Mouse (Mus musculus) bone marrow macrophage, adult 2 months (primary cell): Measurements from ENCODE around the gene Vwa3a. TPM values are rescaled to one million over a fixed set of nuclear protein-coding genes. Genes with fewer than 3 reads are reported as not detected.

Source experiments
- H3K27ac ChIP-seq: 2 replicates; pipeline ENCODE4 v1.5.1; 2012; ENCODE audit warnings: low read depth, low read length; ENCODE audit not compliant: insufficient read depth
- H3K4me1 ChIP-seq: 2 replicates; pipeline ENCODE4 v1.6.1; 2012; ENCODE audit warnings: low read length; ENCODE audit not compliant: control insufficient read depth, insufficient read depth
- H3K4me3 ChIP-seq: 2 replicates; pipeline ENCODE4 v1.5.1; 2012; ENCODE audit warnings: mild to moderate bottlenecking, low read length, moderate library complexity; ENCODE audit not compliant: insufficient read depth
- CTCF ChIP-seq: IDR thresholded peaks from 2 replicates; pipeline ENCODE4 v1.5.1; 2012; ENCODE audit warnings: low read depth, mild to moderate bottlenecking, low read length, moderate library complexity
- POLR2A ChIP-seq: IDR thresholded peaks from 2 replicates; pipeline ENCODE4 v1.6.1; 2012; ENCODE audit warnings: mild to moderate bottlenecking, low read depth, low read length, borderline replicate concordance
- polyA plus RNA-seq: library from polyadenylated mRNA; stranded (reverse); fragments of >200 nt; gene quantifications from 2 replicates; pipeline ENCODE4 v1.2.4, GENCODE M21; 2012; ENCODE audit not compliant: missing spikeins, insufficient read depth, insufficient read length

Gene Vwa3a
- polyA plus RNA-seq, 1 experiment, result not detected

DNA sequence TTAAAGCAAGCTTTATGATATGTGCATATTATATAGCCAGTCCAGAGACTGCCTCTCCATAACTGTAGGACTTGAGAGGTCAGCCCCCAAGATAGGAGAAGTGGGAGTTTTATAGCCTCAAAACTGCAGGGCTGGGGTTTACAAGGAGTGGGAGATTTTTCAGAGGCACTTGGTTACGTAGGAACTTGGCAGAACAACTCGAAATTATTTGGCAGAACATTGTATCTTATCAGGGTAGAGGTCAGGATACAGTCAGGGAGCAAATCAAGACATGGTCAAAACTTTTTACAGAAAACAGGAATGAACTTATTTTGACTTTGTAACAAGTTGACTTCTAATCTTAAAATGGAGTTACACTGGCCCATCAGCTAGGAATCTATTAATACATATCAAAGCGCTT is 6.9 kb downstream of the Vwa3a start:
- no peak overlapping the region for H3K27ac ChIP-seq
- TF ChIP-seq POLR2A (no peak), CTCF (no peak)

DNA sequence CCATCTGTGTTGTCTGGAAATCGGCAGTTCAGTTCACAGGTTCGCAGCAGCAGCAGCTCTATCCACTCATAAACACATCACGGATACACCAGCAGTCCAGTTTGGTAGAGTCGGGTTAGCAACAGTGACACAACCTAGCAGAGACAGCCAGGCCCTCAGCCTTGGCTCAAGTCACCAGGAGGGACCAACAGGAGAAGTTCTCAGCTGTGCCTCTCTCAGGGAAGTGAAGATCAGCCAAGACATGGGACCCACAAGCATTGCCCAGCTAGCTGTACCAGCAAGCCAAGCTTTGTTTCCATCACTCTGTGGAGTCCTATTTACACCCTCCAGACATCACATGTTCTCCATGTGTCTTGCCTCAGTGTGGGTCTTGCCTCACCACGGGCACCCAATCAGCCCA is 7.7 kb downstream of the Vwa3a start:
- Histone ChIP-seq H3K27ac (no peak overlapping the region), H3K4me1 (peaks cover 7% of the 10 kb centered on the region; the same call in 1 of the 2 replicates), H3K4me3 (no peak overlapping the region)
- TF ChIP-seq CTCF (no peak), POLR2A (no peak)

More for the DNA sequence above, 6.9 kb downstream of the Vwa3a start:
- no peak overlapping the region for H3K4me3 ChIP-seq
- no peaks in the 10 kb centered on the region for H3K4me1 ChIP-seq

DNA sequence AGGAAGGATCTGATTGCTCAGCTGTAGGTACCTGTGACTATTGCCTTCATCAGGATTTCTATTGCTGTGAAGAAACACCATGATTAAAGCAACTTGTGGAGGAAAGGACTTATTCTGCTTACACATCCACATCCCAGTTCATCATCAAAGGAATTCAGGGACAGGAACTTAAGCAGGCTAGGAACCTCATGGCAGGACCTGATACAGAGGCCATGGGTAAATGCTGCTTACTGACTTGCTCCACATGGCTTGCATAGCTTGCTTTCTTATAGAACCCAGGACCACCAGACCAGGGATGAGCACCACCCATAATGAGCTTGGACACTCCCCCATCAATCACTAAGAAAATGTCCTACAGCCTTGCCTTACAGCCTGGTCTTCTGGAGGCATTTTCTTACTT is 9.4 kb downstream of the Vwa3a start:
- Histone ChIP-seq H3K4me3 (no peak overlapping the region), H3K4me1 (peaks cover 8% of the 10 kb centered on the region; the same call in 1 of the 2 replicates), H3K27ac (no peak overlapping the region)
- TF ChIP-seq CTCF (no peak), POLR2A (no peak)

DNA sequence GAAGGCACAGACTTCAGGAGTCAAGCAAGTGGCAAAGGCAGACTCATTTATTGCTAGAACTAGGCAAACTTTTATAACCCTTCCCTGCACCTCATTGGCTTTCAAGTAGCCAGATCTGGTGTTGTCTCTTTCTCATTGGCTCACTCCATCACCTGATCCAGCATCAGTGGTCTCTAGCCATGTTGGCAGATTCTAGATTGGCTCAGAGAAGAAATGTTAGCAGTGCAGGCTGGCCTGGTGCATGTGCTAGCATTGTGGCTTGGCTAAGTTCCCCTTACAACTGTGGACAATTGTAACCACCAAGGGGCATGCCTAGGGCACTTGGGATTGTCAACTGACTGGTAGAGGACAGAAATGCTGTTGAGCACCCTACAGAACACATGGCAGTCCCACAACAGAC is 12.2 kb downstream of the Vwa3a start:
- no peak for TF ChIP-seq CTCF
- no peak for TF ChIP-seq POLR2A
- Histone ChIP-seq H3K4me1 (peaks cover 8% of the 10 kb centered on the region; the same call in 1 of the 2 replicates), H3K27ac (no peak overlapping the region), H3K4me3 (no peak overlapping the region)

DNA sequence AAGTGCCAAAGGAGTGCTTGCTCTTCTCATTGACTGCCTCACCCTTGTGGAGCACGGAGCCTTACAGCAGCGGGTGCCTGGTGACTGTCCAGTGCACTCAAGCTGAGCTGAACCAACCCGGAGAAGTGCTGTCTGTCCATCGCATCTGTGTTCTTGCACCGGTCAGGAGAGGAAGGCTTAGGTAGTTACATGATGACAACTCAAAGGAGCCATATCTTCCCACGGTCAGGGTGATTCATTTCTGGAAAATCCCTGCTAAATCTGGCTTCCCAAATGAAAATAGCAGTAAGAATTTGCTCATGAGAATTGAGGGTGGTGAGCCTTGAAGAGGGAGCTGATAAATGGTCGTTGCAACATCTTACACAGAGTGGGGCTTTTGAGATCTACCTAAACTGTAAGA is 12.8 kb downstream of the Vwa3a start:
- TF ChIP-seq POLR2A (no peak), CTCF (no peak)
- H3K4me3 ChIP-seq, result no peak overlapping the region
- H3K4me1 ChIP-seq, result peaks cover 8% of the 10 kb centered on the region; the same call in 1 of the 2 replicates
- H3K27ac ChIP-seq, result no peak overlapping the region

DNA sequence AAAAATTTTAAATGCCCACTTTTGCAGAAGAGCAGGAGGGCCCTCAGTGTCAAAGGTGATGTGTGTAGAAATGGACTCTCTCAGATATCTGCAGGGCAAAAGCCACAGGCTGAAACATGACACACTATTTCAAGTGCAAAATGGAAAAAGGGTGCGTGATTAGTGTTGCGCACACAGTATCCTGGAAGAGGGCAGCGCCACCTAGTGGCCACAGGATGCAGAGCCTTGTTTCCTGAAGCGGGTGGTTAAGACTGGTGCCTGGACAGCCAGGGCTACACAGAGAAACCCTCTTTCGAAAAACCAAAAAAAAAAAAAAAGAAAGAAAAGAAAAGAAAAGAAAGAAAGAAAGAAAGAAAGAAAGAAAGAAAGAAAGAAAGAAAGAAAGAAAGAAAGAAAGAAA is 15.6 kb downstream of the Vwa3a start:
- no peak overlapping the region for H3K4me3 ChIP-seq
- TF ChIP-seq CTCF, result peak; percentile 67
- TF ChIP-seq POLR2A, result no peak
- peaks cover 8% of the 10 kb centered on the region; the same call in 1 of the 2 replicates for H3K4me1 ChIP-seq
- no peak overlapping the region for H3K27ac ChIP-seq

DNA sequence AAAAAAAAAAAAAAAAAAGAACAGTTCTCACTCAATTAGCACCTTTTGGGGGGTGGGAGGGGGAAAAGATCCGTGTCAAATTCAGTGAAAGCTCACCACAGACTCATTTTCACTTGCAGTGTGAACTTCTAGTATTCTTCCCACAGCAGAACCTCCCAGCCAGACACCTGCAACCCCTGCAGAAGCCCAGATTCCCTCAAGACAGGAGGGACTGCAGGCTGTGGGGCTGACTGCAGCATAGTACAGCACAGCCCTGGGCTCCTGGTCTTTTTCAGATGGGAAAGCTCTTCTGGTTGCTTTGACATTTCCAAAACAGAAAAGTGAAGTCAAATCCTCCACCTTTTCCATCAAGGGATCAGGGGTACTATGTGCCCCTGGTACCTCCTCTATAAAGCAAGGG is 28.3 kb downstream of the Vwa3a start:
- TF ChIP-seq POLR2A (no peak), CTCF (no peak)
- H3K4me3 ChIP-seq, result no peak overlapping the region
- no peaks in the 10 kb centered on the region for H3K4me1 ChIP-seq
- H3K27ac ChIP-seq, result no peak overlapping the region

DNA sequence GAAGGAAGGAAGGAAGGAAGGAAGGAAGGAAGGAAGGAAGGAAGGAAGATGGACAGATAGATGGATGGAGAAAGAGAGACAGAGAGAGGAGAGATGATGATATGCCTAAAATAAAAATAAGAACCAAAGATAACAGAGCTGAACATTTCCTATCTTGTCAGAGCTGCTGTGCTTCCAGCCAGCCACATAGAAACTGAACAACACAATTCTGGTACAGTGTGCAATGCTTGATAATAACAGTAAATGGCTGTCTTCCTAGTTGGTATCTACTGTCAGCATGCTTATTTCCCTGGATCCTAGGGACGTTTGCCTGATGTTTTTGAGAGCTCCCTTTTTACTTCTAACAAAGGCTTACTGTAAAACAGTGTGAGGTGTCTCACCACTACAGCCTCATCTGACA is 32.3 kb downstream of the Vwa3a start:
- TF ChIP-seq CTCF (no peak), POLR2A (no peak)
- H3K4me3 ChIP-seq, result no peak overlapping the region
- no peaks in the 10 kb centered on the region for H3K4me1 ChIP-seq
- no peak overlapping the region for H3K27ac ChIP-seq

DNA sequence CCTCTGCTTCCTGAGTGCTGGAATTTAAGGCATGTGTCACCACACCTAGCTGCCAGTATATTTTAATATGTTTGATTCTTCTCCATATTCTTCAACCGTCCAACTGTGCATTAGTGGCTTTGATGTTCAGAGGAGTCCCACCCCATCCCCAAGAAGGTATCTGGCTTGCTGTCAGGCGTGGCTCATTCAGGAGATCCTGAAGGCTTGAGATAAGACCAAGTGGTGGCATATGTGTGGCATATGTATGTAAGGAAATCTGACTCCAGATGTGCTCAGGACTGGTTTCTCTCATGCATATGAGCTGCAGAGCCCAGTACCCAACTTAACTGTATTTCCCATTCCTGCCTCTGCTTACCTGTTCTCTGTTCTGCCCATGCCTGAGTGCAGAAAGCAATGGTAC is 38.9 kb downstream of the Vwa3a start:
- H3K4me1 ChIP-seq, result no peaks in the 10 kb centered on the region
- TF ChIP-seq CTCF (no peak), POLR2A (no peak)
- no peak overlapping the region for H3K27ac ChIP-seq
- no peak overlapping the region for H3K4me3 ChIP-seq

DNA sequence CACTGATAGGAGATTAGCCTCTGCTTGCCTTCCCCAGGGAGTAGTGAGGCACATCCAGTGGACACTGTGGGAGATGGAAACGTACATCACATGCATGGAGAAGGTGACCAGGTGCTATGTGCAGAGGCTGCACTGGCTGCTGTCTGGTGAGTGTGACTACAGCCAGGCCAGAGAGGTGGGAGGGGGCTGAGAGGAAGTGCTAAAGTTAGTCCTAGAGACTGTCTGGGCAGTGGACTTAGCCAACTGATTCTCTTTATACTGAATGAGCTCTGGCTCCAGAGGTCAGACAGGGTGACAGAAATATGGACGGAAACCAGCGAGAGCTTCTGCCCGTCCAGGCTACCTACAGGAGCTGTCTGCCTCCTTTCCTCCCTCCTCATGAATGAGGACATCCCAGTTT is 56.4 kb downstream of the Vwa3a start:
- Histone ChIP-seq H3K27ac (no peak overlapping the region), H3K4me3 (no peak overlapping the region), H3K4me1 (no peaks in the 10 kb centered on the region)
- TF ChIP-seq CTCF (no peak), POLR2A (no peak)

DNA sequence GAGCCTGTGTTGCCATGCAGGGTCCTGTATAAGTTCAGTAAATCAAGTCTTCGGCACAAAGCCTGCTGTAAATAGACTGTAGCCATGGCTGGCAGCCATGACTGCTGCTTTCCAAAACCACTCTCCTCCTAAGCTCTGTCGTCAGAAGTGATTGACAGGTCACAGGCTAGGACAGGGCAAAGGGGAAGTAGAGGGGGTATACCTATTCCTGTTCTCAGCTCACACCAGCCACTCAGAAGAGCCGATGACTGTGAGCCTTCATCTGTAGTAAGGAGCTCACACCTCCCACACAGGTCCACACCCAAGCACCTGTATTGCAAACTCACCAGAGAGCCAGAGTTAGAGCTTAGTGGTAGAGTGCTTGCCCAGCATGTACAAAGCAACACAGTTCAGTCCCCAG is 57.3 kb downstream of the Vwa3a start:
- no peak for TF ChIP-seq POLR2A
- no peak for TF ChIP-seq CTCF
- Histone ChIP-seq H3K27ac (no peak overlapping the region), H3K4me3 (no peak overlapping the region), H3K4me1 (no peaks in the 10 kb centered on the region)
